Mouse (Mus musculus): ENCODE measurements around the gene Plac8. TPM values are rescaled to one million over a fixed set of nuclear protein-coding genes. Genes with fewer than 3 reads are reported as not detected.

Gene Plac8
- polyA plus RNA-seq, 1 experiment, result 0.72 TPM

DNA sequence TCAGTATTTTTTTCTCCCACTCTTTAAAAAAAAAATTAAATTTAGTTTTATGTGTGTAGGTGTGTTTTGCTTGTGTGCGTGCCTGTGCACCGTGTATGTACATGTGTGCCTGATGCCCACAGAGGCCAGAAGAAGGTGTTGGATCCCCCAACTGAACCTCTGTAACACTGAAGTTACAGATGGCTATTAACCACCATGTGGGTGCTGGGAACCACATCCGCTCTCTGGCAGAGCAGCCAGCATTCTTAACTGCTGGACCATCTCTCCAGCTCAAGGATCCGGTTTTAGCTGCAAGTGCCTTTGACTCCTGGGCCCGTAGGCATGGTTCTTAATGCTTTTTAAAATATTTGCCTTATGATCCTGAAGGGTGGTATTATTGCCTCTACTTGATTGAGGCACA, 1.2 kb upstream of the Plac8 start:
- no peaks in the 10 kb centered on the region for H3K27me3 ChIP-seq (ENCODE audit: control insufficient read depth, insufficient read depth, low read length)
- no peak for DNase-seq
- H3K4me1 ChIP-seq (ENCODE audit: control insufficient read depth, insufficient read depth, low read length), result no peaks in the 10 kb centered on the region
- TF ChIP-seq CTCF (IDR thresholded peaks at IDR 0.05; ENCODE audit: borderline replicate concordance, insufficient read depth, low read depth, low read length), result no peak
- no peak for TF ChIP-seq POLR2A (IDR thresholded peaks at IDR 0.05; ENCODE audit: borderline replicate concordance, insufficient read depth, low read length)
- H3K4me3 ChIP-seq (replicated peaks; ENCODE audit: insufficient read depth, low read depth, low read length), result no peak overlapping the region
- no peak overlapping the region for H3K27ac ChIP-seq (ENCODE audit: insufficient read depth, low read length)
- WGBS, result 92% methylated on average over 5 of the region's 5 CpGs

DNA sequence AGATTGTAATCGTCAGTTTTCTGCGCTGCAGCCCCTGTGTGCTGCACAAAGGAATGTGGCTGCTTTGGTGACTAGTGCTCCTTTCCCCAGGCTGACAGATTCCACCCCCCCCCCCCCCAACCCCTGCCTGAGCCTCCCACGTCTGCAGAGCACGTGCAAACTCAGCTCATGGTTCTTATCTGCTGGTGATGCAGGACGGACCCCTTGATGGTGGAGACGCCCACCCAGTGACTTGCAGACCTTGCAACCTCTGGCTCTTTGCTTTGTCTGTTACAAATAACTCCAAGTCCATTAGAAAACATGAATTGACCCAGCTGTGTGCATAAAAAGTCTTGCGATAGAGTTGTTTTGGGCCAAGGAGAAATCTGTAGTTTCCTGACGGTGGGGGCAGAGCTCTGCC, 1.3 kb downstream of the Plac8 start:
- no peaks in the 10 kb centered on the region for H3K4me1 ChIP-seq (ENCODE audit: control insufficient read depth, insufficient read depth, low read length)
- TF ChIP-seq CTCF (IDR thresholded peaks at IDR 0.05; ENCODE audit: borderline replicate concordance, insufficient read depth, low read depth, low read length) (no peak), POLR2A (IDR thresholded peaks at IDR 0.05; ENCODE audit: borderline replicate concordance, insufficient read depth, low read length) (no peak)
- H3K4me3 ChIP-seq (replicated peaks; ENCODE audit: insufficient read depth, low read depth, low read length), result no peak overlapping the region
- WGBS, result 36% methylated on average over 8 of the region's 8 CpGs
- no peak for DNase-seq
- no peak overlapping the region for H3K27ac ChIP-seq (ENCODE audit: insufficient read depth, low read length)
- H3K27me3 ChIP-seq (ENCODE audit: control insufficient read depth, insufficient read depth, low read length), result no peaks in the 10 kb centered on the region

DNA sequence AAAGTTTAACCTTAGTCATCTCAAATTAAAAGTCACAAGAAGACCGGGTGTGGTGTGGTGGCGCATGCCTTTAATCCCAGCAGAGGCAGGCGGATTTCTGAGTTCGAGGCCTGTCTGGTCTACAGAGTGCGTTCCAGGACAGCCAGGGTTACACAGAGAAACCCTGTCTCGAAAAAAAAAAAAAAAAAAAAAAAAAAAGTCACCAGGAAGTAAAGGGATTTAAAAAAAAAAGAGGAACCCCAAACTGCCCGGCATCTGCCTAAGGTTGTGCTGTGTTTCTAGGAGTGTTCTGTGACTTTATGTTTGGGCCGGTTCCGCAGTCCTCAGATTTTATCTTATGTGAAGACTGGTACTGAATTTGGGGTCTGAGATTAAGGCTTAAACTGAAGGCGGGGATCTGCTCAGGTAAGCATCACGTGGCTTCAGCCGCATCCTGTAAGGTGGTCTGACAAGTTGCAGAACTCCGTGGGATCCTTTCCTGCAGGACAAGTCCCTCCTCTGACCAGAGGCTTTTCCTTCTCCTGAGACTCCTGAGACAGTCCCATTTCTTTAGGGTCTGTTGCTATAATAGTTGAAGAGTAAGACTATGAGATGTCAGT, 1.9 kb downstream of the Plac8 start:
- 74% methylated on average over 13 of the region's 13 CpGs for WGBS

DNA sequence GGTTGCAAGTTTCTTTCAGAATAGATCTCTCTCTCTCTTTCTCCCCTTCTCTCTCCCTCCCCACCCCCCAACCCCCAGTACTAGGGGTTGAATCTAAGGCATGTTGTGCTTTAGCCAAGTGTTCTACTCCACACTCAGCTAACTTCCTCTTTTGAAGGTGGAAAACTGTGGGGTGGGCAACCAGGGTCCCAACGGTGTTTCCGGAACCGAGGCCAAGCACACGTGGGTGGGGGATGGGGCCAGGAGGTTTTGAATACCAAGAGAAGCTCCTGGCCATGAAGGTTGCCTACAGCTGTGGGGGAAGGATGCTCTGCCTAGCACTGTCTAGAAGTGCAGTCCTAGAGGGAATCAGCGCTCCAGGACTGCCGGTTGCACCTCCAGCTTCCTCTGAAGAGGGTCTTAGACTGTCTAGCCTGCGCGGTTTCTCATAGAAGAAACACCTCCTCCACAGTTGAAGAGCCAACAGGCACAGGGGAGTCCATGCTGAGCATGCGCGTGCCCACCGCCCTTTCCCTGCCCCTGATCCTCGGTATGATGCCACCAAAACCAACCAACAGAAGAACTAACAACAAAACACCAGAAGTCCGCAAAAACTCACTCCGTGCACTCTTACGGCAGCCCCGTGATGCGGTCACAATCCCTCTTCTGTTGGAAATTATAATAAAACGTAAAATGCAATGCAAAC, 2.7 kb downstream of the Plac8 start:
- H3K27me3 ChIP-seq (ENCODE audit: control insufficient read depth, insufficient read depth, low read length), result no peaks in the 10 kb centered on the region
- no peaks in the 10 kb centered on the region for H3K4me1 ChIP-seq (ENCODE audit: control insufficient read depth, insufficient read depth, low read length)
- no peak overlapping the region for H3K27ac ChIP-seq (ENCODE audit: insufficient read depth, low read length)
- 77% methylated on average over 18 of the region's 18 CpGs for WGBS
- no peak for DNase-seq
- H3K4me3 ChIP-seq (replicated peaks; ENCODE audit: insufficient read depth, low read depth, low read length), result no peak overlapping the region
- no peak for TF ChIP-seq POLR2A (IDR thresholded peaks at IDR 0.05; ENCODE audit: borderline replicate concordance, insufficient read depth, low read length)
- TF ChIP-seq CTCF (IDR thresholded peaks at IDR 0.05; ENCODE audit: borderline replicate concordance, insufficient read depth, low read depth, low read length), result no peak

More for the DNA sequence above, 1.9 kb downstream of the Plac8 start:
- no peak for DNase-seq
- no peaks in the 10 kb centered on the region for H3K4me1 ChIP-seq (ENCODE audit: control insufficient read depth, insufficient read depth, low read length)
- H3K27ac ChIP-seq (ENCODE audit: insufficient read depth, low read length), result no peak overlapping the region
- H3K27me3 ChIP-seq (ENCODE audit: control insufficient read depth, insufficient read depth, low read length), result no peaks in the 10 kb centered on the region
- H3K4me3 ChIP-seq (replicated peaks; ENCODE audit: insufficient read depth, low read depth, low read length), result no peak overlapping the region
- TF ChIP-seq CTCF (IDR thresholded peaks at IDR 0.05; ENCODE audit: borderline replicate concordance, insufficient read depth, low read depth, low read length) (no peak), POLR2A (IDR thresholded peaks at IDR 0.05; ENCODE audit: borderline replicate concordance, insufficient read depth, low read length) (no peak)

DNA sequence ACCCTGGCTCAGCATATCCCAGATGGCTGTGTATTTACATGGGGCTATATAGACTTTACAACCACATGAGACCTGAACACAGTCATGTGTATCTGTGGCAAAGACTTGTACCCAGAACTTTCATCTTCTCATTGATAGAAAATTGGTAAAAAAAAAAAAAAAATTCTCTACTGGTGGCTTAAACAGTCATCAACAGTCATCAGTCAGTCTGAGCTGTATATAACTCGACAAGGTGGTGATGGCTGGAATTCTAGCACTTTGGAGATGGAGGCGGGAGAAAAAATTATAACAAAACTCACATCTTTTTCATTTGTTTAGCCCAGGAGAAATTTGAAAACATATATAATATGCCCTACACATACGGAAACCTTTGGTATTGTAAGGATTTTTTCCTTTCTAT, 3.2 kb downstream of the Plac8 start:
- Histone ChIP-seq H3K4me1 (ENCODE audit: control insufficient read depth, insufficient read depth, low read length) (no peaks in the 10 kb centered on the region), H3K27ac (ENCODE audit: insufficient read depth, low read length) (no peak overlapping the region), H3K4me3 (replicated peaks; ENCODE audit: insufficient read depth, low read depth, low read length) (no peak overlapping the region), H3K27me3 (ENCODE audit: control insufficient read depth, insufficient read depth, low read length) (no peaks in the 10 kb centered on the region)
- WGBS, result 93% methylated on average over 3 of the region's 3 CpGs
- no peak for DNase-seq
- TF ChIP-seq CTCF (IDR thresholded peaks at IDR 0.05; ENCODE audit: borderline replicate concordance, insufficient read depth, low read depth, low read length) (no peak), POLR2A (IDR thresholded peaks at IDR 0.05; ENCODE audit: borderline replicate concordance, insufficient read depth, low read length) (no peak)

DNA sequence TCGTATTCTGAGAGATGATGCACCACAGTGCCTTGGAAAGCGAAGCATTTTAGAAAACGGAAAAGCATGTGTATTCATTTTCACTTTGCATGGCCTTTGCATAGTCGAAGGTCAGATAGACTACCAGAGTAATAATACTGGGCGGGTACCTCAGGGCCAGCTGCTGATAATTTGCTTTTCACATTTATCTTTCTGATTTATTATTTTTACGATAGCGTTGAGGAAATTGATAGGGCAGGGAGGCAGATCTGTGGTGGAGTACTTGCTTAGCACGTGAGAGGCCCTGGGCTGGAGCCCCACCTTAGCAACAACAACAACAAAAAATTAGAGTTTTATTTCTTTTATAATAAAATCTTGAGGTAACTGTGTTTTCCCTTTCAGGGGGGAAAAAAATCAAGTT, 3.9 kb downstream of the Plac8 start:
- H3K4me1 ChIP-seq (ENCODE audit: control insufficient read depth, insufficient read depth, low read length), result no peaks in the 10 kb centered on the region
- H3K27ac ChIP-seq (ENCODE audit: insufficient read depth, low read length), result no peak overlapping the region
- TF ChIP-seq CTCF (IDR thresholded peaks at IDR 0.05; ENCODE audit: borderline replicate concordance, insufficient read depth, low read depth, low read length) (no peak), POLR2A (IDR thresholded peaks at IDR 0.05; ENCODE audit: borderline replicate concordance, insufficient read depth, low read length) (no peak)
- no peak overlapping the region for H3K4me3 ChIP-seq (replicated peaks; ENCODE audit: insufficient read depth, low read depth, low read length)
- H3K27me3 ChIP-seq (ENCODE audit: control insufficient read depth, insufficient read depth, low read length), result no peaks in the 10 kb centered on the region
- no peak for DNase-seq
- 88% methylated on average over 8 of the region's 8 CpGs for WGBS

DNA sequence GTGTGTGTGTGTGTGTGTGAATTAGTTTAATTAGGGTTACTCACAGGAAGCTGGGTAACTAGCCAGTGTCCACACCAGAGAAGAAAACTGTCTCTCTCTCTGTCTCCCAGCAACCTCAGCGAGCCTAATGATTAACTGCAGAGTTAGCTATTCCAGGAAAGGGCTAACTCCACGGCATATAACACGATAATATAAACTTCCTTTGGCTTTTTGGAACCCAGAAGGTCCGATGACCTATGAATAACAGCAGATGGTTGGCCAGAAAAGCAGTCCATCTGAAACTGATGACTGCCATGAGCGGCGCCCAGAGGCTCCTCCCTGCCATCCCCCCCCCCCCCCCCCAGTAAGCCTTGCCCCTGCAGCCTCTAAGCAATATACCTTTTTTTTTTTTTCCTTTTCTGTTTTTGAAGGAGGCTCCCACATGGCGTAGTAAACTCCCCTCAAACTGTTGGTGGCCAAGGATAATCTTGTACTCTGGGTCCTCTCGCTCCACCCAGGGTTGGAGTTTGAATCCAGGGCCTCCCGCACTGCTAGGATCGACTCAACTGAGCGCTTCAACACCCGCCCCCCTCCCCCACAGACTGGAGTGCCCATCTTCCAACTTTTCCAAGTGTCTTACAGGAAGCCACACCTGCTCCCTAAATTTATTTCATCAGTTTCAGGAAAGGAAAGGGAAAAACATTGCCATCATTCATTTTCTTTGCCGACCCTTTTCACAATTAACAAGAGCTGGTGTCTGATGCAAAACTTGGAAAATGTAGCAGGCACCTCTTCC, 4.6 kb downstream of the Plac8 start:
- H3K4me3 ChIP-seq (replicated peaks; ENCODE audit: insufficient read depth, low read depth, low read length), result no peak overlapping the region
- no peak overlapping the region for H3K27ac ChIP-seq (ENCODE audit: insufficient read depth, low read length)
- WGBS, result 69% methylated on average over 13 of the region's 13 CpGs
- TF ChIP-seq CTCF (IDR thresholded peaks at IDR 0.05; ENCODE audit: borderline replicate concordance, insufficient read depth, low read depth, low read length) (no peak), POLR2A (IDR thresholded peaks at IDR 0.05; ENCODE audit: borderline replicate concordance, insufficient read depth, low read length) (no peak)
- H3K4me1 ChIP-seq (ENCODE audit: control insufficient read depth, insufficient read depth, low read length), result no peaks in the 10 kb centered on the region
- H3K27me3 ChIP-seq (ENCODE audit: control insufficient read depth, insufficient read depth, low read length), result no peaks in the 10 kb centered on the region
- no peak for DNase-seq

Measured in cerebellum, adult 2 months (tissue).